Mouse (Mus musculus) heart, postnatal 36 days (tissue): ENCODE measurements around the gene Rpl4. TPM values are rescaled to one million over a fixed set of nuclear protein-coding genes. Genes with fewer than 3 reads are reported as not detected.

ENCODE experiments used
- microRNA-seq, 2 experiments: library from miRNA; unstranded; fragments of <30 nt; microRNA quantifications; one replicate each; pipeline ENCODE4 v1.2.0; 2021; ENCODE audit warnings: borderline number of aligned reads in 2 of 2
- total RNA-seq, 2 experiments: library from RNA; stranded (reverse); gene quantifications; 2 replicates each; pipeline ENCODE4 v1.2.3; 2021

The Rpl4 gene
- total RNA-seq, 2 experiments from 2014 or later: 454 to 482 TPM

Small RNA genes lying within 50 kb of the gene (microRNA-seq; reads per million reads assigned to microRNA genes)
- 0 reads per million in 2 experiments for gene Gm24106

Other genes with a start within 250 kb of the Rpl4 start
- gene Smad6, start 151.3 kb upstream of the Rpl4 start, total RNA-seq: 10 to 100 TPM; 11.4 to 16.3 TPM
- gene Lctl, start 56.2 kb upstream of the Rpl4 start, total RNA-seq: not detected
- under 1 TPM; 0.61 to 0.79 TPM for gene Zwilch, start 271 bp upstream of the Rpl4 start, total RNA-seq
- 10 to 100 TPM; 21.8 to 22.6 TPM for gene Snapc5, start 5.9 kb downstream of the Rpl4 start, total RNA-seq
- gene Uchl4, start 61.8 kb downstream of the Rpl4 start, total RNA-seq: 1 to 10 TPM; 1.8 to 3.1 TPM
- gene Map2k1, start 80.3 kb downstream of the Rpl4 start, total RNA-seq: 10 to 100 TPM; 50.1 to 52.8 TPM
- gene Tipin, start 108.2 kb downstream of the Rpl4 start, total RNA-seq: 10 to 100 TPM; 10.5 to 10.9 TPM
- gene Dis3l, start 167.9 kb downstream of the Rpl4 start, total RNA-seq: 10 to 100 TPM; 24.8 to 28.1 TPM
- 1 to 10 TPM; 1.6 to 4.6 TPM for gene Megf11, start 212.3 kb downstream of the Rpl4 start, total RNA-seq